Mouse (Mus musculus) limb, embryonic 10.5 days (tissue): Measurements from ENCODE around the gene Wfdc16. TPM values are rescaled to one million over a fixed set of nuclear protein-coding genes. Genes with fewer than 3 reads are reported as not detected.
A peak's percentile ranks its signal among the peaks of the same experiment; 100 is the strongest.

Experiments used
- DNase-seq: peaks from one replicate; pipeline ENCODE4 v3.0.0-alpha.2; 2017; ENCODE audit warnings: low spot score
- H3K27ac ChIP-seq: fragments of 300-500 bp; sonication (generic); 2 replicates; pipeline ENCODE4 v1.5.1; 2016; ENCODE audit warnings: mild to moderate bottlenecking
- H3K27me3 ChIP-seq: fragments of 300-500 bp; sonication (generic); 2 replicates; pipeline ENCODE4 v1.6.1; 2016; ENCODE audit warnings: low read depth, mild to moderate bottlenecking; ENCODE audit not compliant: poor library complexity, severe bottlenecking
- H3K36me3 ChIP-seq: fragments of 300-500 bp; sonication (generic); 2 replicates; pipeline ENCODE4 v1.6.1; 2016; ENCODE audit warnings: mild to moderate bottlenecking, moderate library complexity
- H3K4me1 ChIP-seq: fragments of 300-500 bp; sonication (generic); 2 replicates; pipeline ENCODE4 v1.6.1; 2016
- H3K4me3 ChIP-seq: fragments of 300-500 bp; sonication (generic); 2 replicates; pipeline ENCODE4 v1.5.1; 2016; ENCODE audit warnings: mild to moderate bottlenecking, moderate library complexity
- H3K9me3 ChIP-seq: fragments of 300-500 bp; sonication (generic); replicated peaks from 2 replicates; pipeline ENCODE4 v1.6.1; 2016; ENCODE audit warnings: mild to moderate bottlenecking
- WGBS: fragments of 180-500 bp; shearing (Covaris S2); methylation state at CpG from one replicate; pipeline ENCODE4 v1.1.7; 2016; 5-methylcytosine and 5-hydroxymethylcytosine counted together
- polyA plus RNA-seq: library from polyadenylated mRNA; unstranded; fragments of >200 nt; fragmentation: Nextera tagmentation; extraction: Ambion mirVana; gene quantifications from 2 replicates; pipeline ENCODE4 v1.2.1, GENCODE M21; 2016

Wfdc16 gene
- not detected in 2 replicates for polyA plus RNA-seq

DNA sequence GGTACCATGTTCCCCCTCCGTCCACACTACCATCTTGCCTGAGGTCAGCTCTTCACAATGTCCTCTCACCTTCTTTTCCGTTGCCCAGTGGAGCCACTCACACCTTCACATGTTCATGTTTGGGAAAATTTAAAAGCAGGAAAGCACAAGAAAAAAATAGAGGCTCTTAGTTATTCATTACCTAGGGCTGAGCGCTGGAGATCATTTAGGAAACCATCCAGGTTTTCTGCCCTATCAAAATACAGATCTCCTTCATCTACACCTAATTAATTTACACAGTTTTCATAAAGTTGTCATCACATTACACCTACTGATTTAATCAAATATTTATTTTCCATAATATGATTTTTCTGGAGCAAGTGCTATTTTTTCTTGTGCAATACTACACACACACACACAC lies at the start of gene Wfdc16:
TSS of gene Wfdc16 (minus strand) at position 101 of the 400 bp plus-strand sequence.
- Histone ChIP-seq H3K27ac (no peak within 1 kb of the TSS), H3K36me3 (no peaks in the 10 kb centered on the region), H3K4me1 (no peaks in the 10 kb centered on the region), H3K9me3 (no peaks in the 10 kb centered on the region), H3K4me3 (no peak within 1 kb of the TSS), H3K27me3 (no peaks in the 10 kb centered on the region)
- DNase-seq, result no peak
- WGBS, result 86% methylated on average over 3 of the region's 3 CpGs

DNA sequence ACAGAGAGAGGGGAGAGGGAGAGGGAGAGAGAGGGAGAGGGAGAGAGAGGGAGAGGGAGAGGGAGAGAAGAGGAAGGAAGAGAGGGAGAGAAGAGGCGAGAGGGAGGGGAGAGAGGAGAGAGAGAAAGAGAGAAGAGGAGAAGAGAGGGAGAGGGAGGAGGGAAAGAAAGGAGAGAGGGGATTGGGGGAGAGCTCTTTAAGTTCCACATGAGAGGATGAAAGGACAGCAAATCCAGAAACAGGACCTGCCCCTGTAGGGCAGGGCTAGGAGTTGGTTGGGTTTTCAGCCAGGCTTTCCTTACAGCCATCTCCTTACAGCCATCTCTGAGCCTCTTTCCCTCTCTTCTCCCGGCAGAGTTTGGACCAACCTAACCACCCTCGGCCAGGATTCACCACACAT lies 46.2 kb upstream of the Wfdc16 start, which contains the start of gene Wfdc13:
TSS of gene Wfdc13 (plus strand) at position 301 of the 400 bp plus-strand sequence.
- H3K9me3 ChIP-seq, result no peaks in the 10 kb centered on the region
- H3K36me3 ChIP-seq, result no peaks in the 10 kb centered on the region
- no peak for DNase-seq
- WGBS, result 76% methylated on average over 3 of the region's 3 CpGs
- no peaks in the 10 kb centered on the region for H3K27me3 ChIP-seq
- H3K27ac ChIP-seq, result no peak within 1 kb of the TSS
- 0 out of 2 replicates have a peak, but pooled peaks cover 3% of the 10 kb centered on the region for H3K4me1 ChIP-seq
- H3K4me3 ChIP-seq, result no peak within 1 kb of the TSS

DNA sequence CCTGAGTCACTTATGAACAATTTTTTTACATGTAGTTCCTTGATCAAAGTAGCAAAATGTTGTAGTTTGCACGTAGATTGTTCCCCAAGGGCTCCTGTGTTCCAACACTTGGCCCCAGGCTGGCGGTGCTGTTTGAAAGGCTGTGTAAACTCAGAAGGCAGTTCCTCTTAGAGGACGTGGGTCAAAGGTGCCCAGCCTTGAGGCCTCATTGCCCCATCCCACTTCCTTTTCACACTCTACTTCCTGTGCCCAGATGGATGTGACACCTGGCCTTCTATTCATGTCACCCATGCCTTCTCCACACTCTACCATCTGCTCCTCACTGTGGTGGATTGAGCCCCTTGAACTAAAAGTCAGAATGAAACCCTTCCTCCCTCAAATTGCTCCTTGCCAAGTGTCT lies 41.3 kb upstream of the Wfdc16 start:
- no peak overlapping the region for H3K27ac ChIP-seq
- 40% methylated on average over 3 of the region's 3 CpGs for WGBS
- no peaks in the 10 kb centered on the region for H3K36me3 ChIP-seq
- H3K27me3 ChIP-seq, result no peaks in the 10 kb centered on the region
- DNase-seq, result no peak
- H3K9me3 ChIP-seq, result no peaks in the 10 kb centered on the region
- H3K4me1 ChIP-seq, result peaks cover 13% of the 10 kb centered on the region
- H3K4me3 ChIP-seq, result no peak overlapping the region

DNA sequence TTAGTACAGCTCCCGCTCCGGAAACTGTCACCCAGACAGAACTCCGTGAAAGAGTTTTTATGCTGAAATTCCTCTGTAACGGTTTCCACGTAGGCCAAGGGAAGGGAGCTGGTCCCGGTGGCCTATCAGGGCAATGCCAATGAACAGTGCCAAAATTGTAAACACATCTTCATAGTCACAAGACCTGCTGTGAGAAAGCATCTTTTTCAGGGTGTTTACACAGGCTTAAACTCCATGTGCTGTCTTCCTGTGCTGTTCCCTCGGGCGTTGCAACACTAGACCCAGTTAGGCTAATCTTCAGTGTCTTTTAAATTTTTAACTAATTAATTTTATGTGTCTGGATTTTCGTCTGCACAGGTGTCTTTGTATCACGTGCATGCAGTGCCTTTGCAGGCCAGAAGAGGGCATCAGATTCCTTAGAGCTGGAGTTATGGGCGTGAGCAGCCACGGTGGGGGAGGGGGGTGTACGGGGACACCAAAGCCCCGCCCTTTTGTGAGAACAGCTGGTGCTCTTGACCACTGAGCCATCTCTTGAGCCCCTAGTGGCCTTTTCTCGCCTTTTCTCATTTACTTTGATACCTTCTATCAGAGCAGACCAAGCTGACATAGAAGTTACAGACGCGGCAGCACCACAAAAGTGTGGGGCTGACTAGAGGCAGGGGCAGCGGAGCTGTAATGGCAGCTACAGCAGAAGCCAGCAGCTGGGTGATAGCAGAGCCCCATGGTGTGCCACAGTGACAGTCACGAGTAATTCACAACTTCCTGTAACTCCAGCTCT lies 40.4 kb upstream of the Wfdc16 start:
- Histone ChIP-seq H3K36me3 (no peaks in the 10 kb centered on the region), H3K9me3 (no peaks in the 10 kb centered on the region), H3K27ac (no peak overlapping the region; the same call in 1 of the 2 replicates), H3K27me3 (no peaks in the 10 kb centered on the region), H3K4me1 (peaks cover 13% of the 10 kb centered on the region), H3K4me3 (peak overlapping the region; percentile 40)
- 25% methylated on average over 19 of the region's 19 CpGs for WGBS
- DNase-seq, result peak; percentile 85

DNA sequence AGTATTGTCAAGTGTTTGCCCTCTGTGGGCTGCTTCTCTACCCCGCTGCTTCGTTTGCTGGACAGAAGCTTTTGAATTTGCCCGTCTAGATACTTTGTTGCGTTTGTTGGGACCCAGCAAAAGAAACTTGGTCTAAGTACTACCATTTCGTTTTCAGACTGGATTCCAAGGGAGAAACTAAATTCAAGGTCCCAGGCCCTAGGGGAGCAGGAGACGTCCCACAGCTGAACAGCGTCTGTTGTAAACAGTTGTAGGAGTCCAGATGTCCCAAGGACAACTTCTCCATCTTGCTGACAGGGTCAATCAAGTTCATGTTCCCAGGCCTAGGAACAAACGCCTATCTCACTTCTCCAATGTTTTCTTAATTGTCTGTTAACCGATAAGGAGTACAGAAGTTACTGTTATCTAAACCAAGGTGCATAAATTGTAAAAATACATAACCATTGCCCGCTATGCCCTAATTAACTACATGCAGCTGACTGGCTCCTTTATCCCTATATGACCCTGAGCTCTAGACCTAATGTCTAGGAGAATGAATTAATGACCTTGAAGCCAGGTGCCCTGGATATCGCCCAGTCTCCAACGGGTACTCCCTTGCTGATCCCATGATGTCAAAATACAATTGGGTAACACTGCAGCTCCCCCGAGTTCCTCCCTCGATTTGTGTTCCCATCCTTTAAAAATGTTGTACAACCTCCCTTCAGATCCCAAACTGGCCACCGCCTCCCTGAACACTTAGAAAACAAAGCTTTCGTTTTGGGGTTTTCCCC lies 38.5 kb upstream of the Wfdc16 start:
- H3K4me3 ChIP-seq, result no peak overlapping the region
- H3K4me1 ChIP-seq, result peaks cover 13% of the 10 kb centered on the region
- no peaks in the 10 kb centered on the region for H3K27me3 ChIP-seq
- WGBS, result 86% methylated on average over 16 of the region's 16 CpGs
- H3K9me3 ChIP-seq, result no peaks in the 10 kb centered on the region
- no peaks in the 10 kb centered on the region for H3K36me3 ChIP-seq
- DNase-seq, result no peak
- no peak overlapping the region for H3K27ac ChIP-seq

DNA sequence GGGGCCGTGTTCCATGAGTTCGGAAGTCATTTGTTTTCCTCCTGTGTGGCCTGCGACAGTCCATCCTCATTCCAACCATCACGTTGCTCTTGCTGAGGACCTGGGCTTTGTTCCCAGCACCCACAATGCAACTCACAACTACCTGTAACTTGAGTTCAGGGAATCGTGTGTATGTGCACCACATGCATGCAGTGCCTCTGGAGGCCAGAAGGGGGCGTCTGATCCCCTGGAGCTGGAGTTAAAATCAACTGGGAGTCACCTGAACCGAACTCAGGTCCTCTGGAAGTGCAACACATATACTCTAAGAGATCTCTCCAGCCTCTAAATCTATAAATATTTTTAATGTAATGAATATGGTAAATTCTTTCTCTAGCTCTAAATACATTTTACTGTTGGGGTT lies 37.5 kb upstream of the Wfdc16 start:
- DNase-seq, result no peak
- Histone ChIP-seq H3K9me3 (no peaks in the 10 kb centered on the region), H3K4me1 (peaks cover 13% of the 10 kb centered on the region), H3K4me3 (no peak overlapping the region), H3K36me3 (no peaks in the 10 kb centered on the region), H3K27ac (no peak overlapping the region), H3K27me3 (no peaks in the 10 kb centered on the region)
- WGBS, result 81% methylated on average over 7 of the region's 7 CpGs

DNA sequence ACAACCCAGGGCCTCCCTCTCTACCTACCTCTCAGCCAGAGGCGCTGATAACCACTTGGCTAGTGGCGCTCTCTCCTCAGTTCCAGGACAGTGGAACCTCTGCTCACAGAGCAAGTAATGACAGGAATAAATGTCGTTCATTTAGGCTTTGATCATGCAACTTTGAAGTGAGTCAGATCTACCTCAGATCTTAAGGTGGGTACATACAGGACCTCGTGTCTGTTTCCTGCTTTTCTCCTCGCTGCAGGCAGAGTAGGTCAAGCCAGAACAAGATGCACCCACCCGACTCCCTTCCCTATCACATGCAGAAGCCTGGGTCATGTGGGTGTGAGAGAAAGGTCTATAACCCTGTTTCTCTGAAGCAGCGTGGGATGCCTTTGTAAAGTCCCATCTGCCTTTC lies 35.4 kb upstream of the Wfdc16 start, which contains the start of gene Wfdc11:
TSS of gene Wfdc11 (minus strand) at position 101 of the 400 bp plus-strand sequence.
- H3K27ac ChIP-seq, result no peak within 1 kb of the TSS
- no peak for DNase-seq
- H3K4me3 ChIP-seq, result no peak within 1 kb of the TSS
- WGBS, result 81% methylated on average over 7 of the region's 7 CpGs
- no peaks in the 10 kb centered on the region for H3K27me3 ChIP-seq
- peaks cover 4% of the 10 kb centered on the region for H3K4me1 ChIP-seq
- no peaks in the 10 kb centered on the region for H3K9me3 ChIP-seq
- no peaks in the 10 kb centered on the region for H3K36me3 ChIP-seq

DNA sequence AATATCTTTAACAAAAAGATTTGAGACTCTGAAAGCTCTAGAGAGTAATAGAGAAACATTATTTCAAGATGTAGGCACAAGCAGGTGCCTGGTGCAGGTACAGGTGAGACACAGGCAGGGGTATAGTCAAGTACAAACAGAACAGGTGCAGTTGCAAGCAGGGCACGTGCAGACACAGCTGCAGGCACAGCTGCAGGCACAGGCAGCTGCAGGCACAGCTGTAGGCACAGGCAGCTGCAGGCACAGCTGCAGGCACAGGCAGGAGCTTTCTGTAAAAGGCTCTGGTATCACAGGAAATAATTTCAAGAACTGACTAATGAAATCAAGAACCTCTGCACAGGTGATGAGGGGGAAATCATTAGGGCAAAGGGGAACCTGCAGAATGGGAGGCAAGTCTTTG lies 32.3 kb upstream of the Wfdc16 start:
- Histone ChIP-seq H3K36me3 (no peaks in the 10 kb centered on the region), H3K27me3 (no peaks in the 10 kb centered on the region), H3K4me3 (no peak overlapping the region), H3K27ac (no peak overlapping the region), H3K9me3 (no peaks in the 10 kb centered on the region), H3K4me1 (no peaks in the 10 kb centered on the region)
- no peak for DNase-seq
- 47% methylated on average over 1 of the region's 1 CpGs for WGBS

DNA sequence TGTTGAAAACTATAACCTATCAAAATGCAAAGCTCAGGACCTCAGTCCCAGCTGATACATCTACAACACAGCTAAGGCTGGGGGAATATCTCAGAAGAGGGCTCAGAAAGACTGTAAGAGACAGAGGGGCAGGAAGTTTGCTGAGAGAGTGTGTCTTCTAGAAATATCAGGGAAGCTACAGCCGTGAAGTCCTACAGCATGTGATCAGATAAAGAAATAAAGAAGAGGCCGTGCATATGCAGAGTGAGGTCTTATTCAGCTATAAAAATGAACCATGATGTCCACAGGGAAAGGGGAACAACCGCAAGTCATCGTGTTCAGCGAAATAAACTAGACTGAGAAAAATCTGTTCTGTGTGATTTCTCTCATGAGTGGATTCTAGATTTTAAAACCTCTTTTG lies 31.7 kb upstream of the Wfdc16 start:
- no peaks in the 10 kb centered on the region for H3K36me3 ChIP-seq
- 87% methylated on average over 5 of the region's 5 CpGs for WGBS
- H3K27me3 ChIP-seq, result no peaks in the 10 kb centered on the region
- no peaks in the 10 kb centered on the region for H3K4me1 ChIP-seq
- no peaks in the 10 kb centered on the region for H3K9me3 ChIP-seq
- H3K4me3 ChIP-seq, result no peak overlapping the region
- no peak for DNase-seq
- H3K27ac ChIP-seq, result no peak overlapping the region

DNA sequence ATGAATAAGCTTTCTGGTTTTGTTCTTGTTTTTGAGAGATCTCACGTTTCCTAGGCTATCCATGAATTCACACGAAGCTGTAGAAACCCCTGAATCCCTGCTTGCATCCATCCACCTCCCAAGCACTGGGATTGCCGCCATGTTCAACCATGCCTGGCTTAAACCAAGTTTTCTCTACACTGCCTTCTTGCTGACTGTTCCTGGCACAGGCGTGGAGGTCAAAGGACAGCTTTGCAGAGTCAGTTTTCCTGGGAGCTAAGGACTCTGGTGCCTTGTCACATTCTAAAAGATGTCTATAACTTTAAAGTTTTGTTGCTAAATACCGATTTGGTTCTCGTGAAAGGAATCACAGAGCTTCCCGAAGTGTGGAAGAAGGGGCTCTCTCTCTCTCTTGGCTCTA lies 26.3 kb upstream of the Wfdc16 start:
- Histone ChIP-seq H3K4me3 (no peak overlapping the region), H3K27ac (no peak overlapping the region), H3K9me3 (no peaks in the 10 kb centered on the region), H3K27me3 (no peaks in the 10 kb centered on the region), H3K36me3 (no peaks in the 10 kb centered on the region), H3K4me1 (no peaks in the 10 kb centered on the region)
- 89% methylated on average over 7 of the region's 7 CpGs for WGBS
- DNase-seq, result no peak

DNA sequence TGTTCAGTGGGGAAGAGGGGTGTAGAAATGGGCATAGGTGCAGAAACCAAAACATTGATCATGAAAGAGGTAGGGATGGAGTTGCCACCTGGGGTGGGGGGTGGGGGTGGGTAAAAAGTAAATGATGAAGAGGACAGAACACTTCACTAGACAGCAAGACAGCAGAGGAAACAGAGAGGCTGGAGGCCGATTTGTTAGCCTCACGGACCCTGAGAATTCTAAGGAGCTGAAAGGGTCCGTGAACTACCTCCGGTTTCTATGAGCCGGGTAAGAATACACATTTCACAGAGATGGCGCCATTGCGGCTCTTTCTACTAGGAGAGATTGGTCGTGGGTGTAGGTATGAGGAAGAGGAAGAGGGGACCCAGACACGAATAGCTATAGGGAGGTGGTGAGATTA lies 17.9 kb upstream of the Wfdc16 start, which contains the start of gene Wfdc9:
TSS of gene Wfdc9 (minus strand) at position 101 of the 400 bp plus-strand sequence.
- Histone ChIP-seq H3K4me1 (no peaks in the 10 kb centered on the region), H3K27ac (no peak within 1 kb of the TSS), H3K36me3 (no peaks in the 10 kb centered on the region), H3K4me3 (no peak within 1 kb of the TSS), H3K9me3 (no peaks in the 10 kb centered on the region), H3K27me3 (0 out of 2 replicates have a peak, but pooled peaks cover 4% of the 10 kb centered on the region)
- DNase-seq, result no peak
- WGBS, result 84% methylated on average over 9 of the region's 9 CpGs

DNA sequence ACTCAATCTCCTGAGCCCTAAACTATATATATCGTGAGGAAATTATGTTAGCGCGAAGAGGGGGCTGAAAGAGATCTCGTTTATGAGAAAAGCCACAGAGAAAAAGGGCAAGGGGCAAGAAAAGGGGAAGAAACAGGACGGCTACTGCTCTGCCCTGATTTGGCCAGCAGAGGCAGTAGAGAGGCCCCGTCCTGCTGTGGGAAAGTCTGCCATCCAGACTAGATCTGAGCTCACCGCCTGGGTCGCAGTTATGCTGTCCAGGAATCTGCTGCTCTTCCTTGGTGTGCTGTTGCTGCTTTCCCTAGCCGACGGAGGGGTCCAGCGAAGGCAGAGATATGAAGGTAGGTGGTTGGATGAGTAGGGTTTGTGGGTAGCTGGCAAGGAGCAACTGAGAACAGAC lies 17.3 kb upstream of the Wfdc16 start, which contains the start of gene Wfdc10:
TSS of gene Wfdc10 (plus strand) at position 189 of the 400 bp plus-strand sequence.
- 16% methylated on average over 11 of the region's 11 CpGs for WGBS
- DNase-seq, result peak; percentile 62
- no peak within 1 kb of the TSS for H3K4me3 ChIP-seq
- H3K9me3 ChIP-seq, result no peaks in the 10 kb centered on the region
- no peaks in the 10 kb centered on the region for H3K4me1 ChIP-seq
- no peaks in the 10 kb centered on the region for H3K36me3 ChIP-seq
- 0 out of 2 replicates have a peak, but pooled peaks cover 4% of the 10 kb centered on the region for H3K27me3 ChIP-seq
- H3K27ac ChIP-seq, result no peak within 1 kb of the TSS
